Mouse (Mus musculus) retina, embryonic 14.5 days (tissue): ENCODE measurements around the gene Aldh3b1.
"Not testable (repeated sequence)": the region's sequence is repeated elsewhere in the genome, so short reads cannot be mapped to it uniquely, and the experiment has no call there.

Experiments used
- DNase-seq: peaks from one replicate; pipeline ENCODE4 v3.0.0-alpha.2; 2015; ENCODE audit warnings: low spot score

Gene Aldh3b1

GRCm38 (mm10) chr19:3929211-3929941 lies at the start of gene Aldh3b1:
Aldh3b1 (minus strand) TSS chr19:3929808.
- DNase-seq, result no peak

- DNase-seq, result no peak
Measured at GRCm38 (mm10) chr19:3975866-3976265, 46.3 kb upstream of the Aldh3b1 start.

GRCm38 (mm10) chr19:3974608-3975007 lies 45.0 kb upstream of the Aldh3b1 start:
- DNase-seq, result not testable (repeated sequence)

- no peak for DNase-seq
Measured at GRCm38 (mm10) chr19:3972229-3972628, 42.6 kb upstream of the Aldh3b1 start, which contains the start of gene Aldh3b2. Aldh3b2 (plus strand) TSS chr19:3972328.

GRCm38 (mm10) chr19:3967258-3967657 lies 37.6 kb upstream of the Aldh3b1 start:
- DNase-seq, result no peak

GRCm38 (mm10) chr19:3966330-3967075 lies 36.9 kb upstream of the Aldh3b1 start:
- peak; percentile 54 for DNase-seq

GRCm38 (mm10) chr19:3964030-3964429 lies 34.4 kb upstream of the Aldh3b1 start:
- DNase-seq, result no peak

- peak; percentile 48 for DNase-seq
Measured at GRCm38 (mm10) chr19:3962469-3962868, 32.9 kb upstream of the Aldh3b1 start.

GRCm38 (mm10) chr19:3961805-3962204 lies 32.2 kb upstream of the Aldh3b1 start:
- DNase-seq, result not testable (repeated sequence)

GRCm38 (mm10) chr19:3960211-3960610 lies 30.6 kb upstream of the Aldh3b1 start:
- DNase-seq, result no peak

GRCm38 (mm10) chr19:3959030-3959429 lies 29.4 kb upstream of the Aldh3b1 start:
- no peak for DNase-seq

GRCm38 (mm10) chr19:3958470-3958869 lies 28.9 kb upstream of the Aldh3b1 start, which contains the start of gene Aldh3b3:
Aldh3b3 (plus strand) TSS chr19:3958645.
- DNase-seq, result no peak

- DNase-seq, result not testable (repeated sequence)
Measured at GRCm38 (mm10) chr19:3957296-3958036, 27.9 kb upstream of the Aldh3b1 start.

GRCm38 (mm10) chr19:3955804-3956203 lies 26.2 kb upstream of the Aldh3b1 start:
- no peak for DNase-seq

- no peak for DNase-seq
Measured at GRCm38 (mm10) chr19:3955033-3955432, 25.4 kb upstream of the Aldh3b1 start.

- no peak for DNase-seq
Measured at GRCm38 (mm10) chr19:3952099-3952498, 22.5 kb upstream of the Aldh3b1 start.

- DNase-seq, result no peak
Measured at GRCm38 (mm10) chr19:3951461-3951860, 21.9 kb upstream of the Aldh3b1 start.

- no peak for DNase-seq
Measured at GRCm38 (mm10) chr19:3950331-3950730, 20.7 kb upstream of the Aldh3b1 start.

- no peak for DNase-seq
Measured at GRCm38 (mm10) chr19:3948546-3948945, 18.9 kb upstream of the Aldh3b1 start.

GRCm38 (mm10) chr19:3947813-3948212 lies 18.2 kb upstream of the Aldh3b1 start:
- no peak for DNase-seq

- DNase-seq, result peak; percentile 89
Measured at GRCm38 (mm10) chr19:3946715-3947114, 17.1 kb upstream of the Aldh3b1 start.

- DNase-seq, result no peak
Measured at GRCm38 (mm10) chr19:3945872-3946564, 16.4 kb upstream of the Aldh3b1 start.
